In genomic region chr5:73993538-73993937, GRCm38 (mm10) we compare ENCODE assay signal across 9 mouse cellular contexts.
DNase-seq lines count a peak whose midpoint lies in the region; ATAC-seq and TF ChIP-seq lines count a peak whose summit lies in the region.
"Had no signal": no experiment of that assay in that cellular context is flagged by ENCODE, and none has a peak within 500 bp of the region (broad histone marks: within the 10 kb centered on the region; RNA-seq: fewer than 3 reads in every experiment).

No protein-coding gene starts in this region.

- no peak; the same call in 1 of the 2 replicates for ATAC-seq in cerebellum, adult (ENCODE audit: insufficient number of reproducible peaks, low FRiP score, low TSS enrichment)

- H3K27ac ChIP-seq in thymus, adult 2 months (ENCODE audit: control insufficient read depth, insufficient read depth, low read length), result no peak overlapping the region
- H3K27ac ChIP-seq in midbrain, embryonic 10.5 days (replicated peaks), result no peak overlapping the region

- no peaks in the 10 kb centered on the region for H3K9me3 ChIP-seq in midbrain, embryonic 10.5 days (replicated peaks)
- H3K9me3 ChIP-seq: G1E had no signal

- no peaks in the 10 kb centered on the region for H3K4me1 ChIP-seq in thymus, adult 2 months (replicated peaks; ENCODE audit: control insufficient read depth, insufficient read depth, low read length)
- H3K4me1 ChIP-seq in midbrain, embryonic 10.5 days, result peaks cover 7% of the 10 kb centered on the region

- DNase-seq in cerebellum, adult 9-11 months, result peak; percentile 11
- peak; percentile 18 for DNase-seq in thymus, adult 2 months
- no peak for DNase-seq in thymus, adult 18-20 months
- peak; percentile 40 to 48 for DNase-seq in kidney, adult 8-10 months
- peak; percentile 31 for DNase-seq in thymus, postnatal 14 days
- no peak for DNase-seq in midbrain, embryonic 10.5 days (ENCODE audit: low spot score)
- no peak for DNase-seq in testis, postnatal 10 days (ENCODE audit: low spot score)

- no peaks in the 10 kb centered on the region; the same call in 1 of the 2 replicates for H3K27me3 ChIP-seq in thymus, adult 2 months (ENCODE audit: control insufficient read depth, insufficient read depth, low read length)
- H3K27me3 ChIP-seq in midbrain, embryonic 10.5 days (ENCODE audit: low read depth, poor library complexity, severe bottlenecking), result no peaks in the 10 kb centered on the region

- WGBS in thymus, adult 2 months, result 74% methylated on average over 4 of the region's 4 CpGs
- 85% methylated on average over 4 of the region's 4 CpGs for whole genome bisulfite sequencing in midbrain, embryonic 10.5 days

- no peak overlapping the region for H3K4me3 ChIP-seq in thymus, adult 2 months (ENCODE audit: control insufficient read depth, insufficient read depth, low read length)
- no peak overlapping the region for H3K4me3 ChIP-seq in midbrain, embryonic 10.5 days

- no peak for TF ChIP-seq CTCF in thymus, adult 2 months (IDR thresholded peaks at IDR 0.05; ENCODE audit: borderline replicate concordance, control insufficient read depth, extremely low read depth, insufficient read depth, low read length, poor library complexity)

- H3K36me3 ChIP-seq in thymus, adult 2 months (ENCODE audit: control insufficient read depth, insufficient read depth, low read length), result no peaks in the 10 kb centered on the region
- H3K36me3 ChIP-seq in midbrain, embryonic 10.5 days, result peaks cover 6% of the 10 kb centered on the region; the same call in 1 of the 2 replicates

- TF ChIP-seq POLR2A in thymus, adult 2 months (IDR thresholded peaks at IDR 0.05; ENCODE audit: control insufficient read depth, extremely low read depth, insufficient read depth, low read length, poor library complexity), result no peak

Comparison
In these comparisons a context has a peak if more than half of its experiments do, and no peak if none do; other contexts are left out.
1. DNase-seq: peak in cerebellum, adult 9-11 months (single experiment), thymus, adult 2 months (single experiment), kidney, adult 8-10 months (2 of 2) and thymus, postnatal 14 days (single experiment); none in thymus, adult 18-20 months (0 of 2), midbrain, embryonic 10.5 days (single experiment) and testis, postnatal 10 days (single experiment).